Mouse (Mus musculus) neural tube, postnatal 0 days (tissue): ENCODE results near the gene Ikzf1. TPM values are rescaled to one million over a fixed set of nuclear protein-coding genes. Genes with fewer than 3 reads are reported as not detected.

Experiments used
- polyA plus RNA-seq: library from polyadenylated mRNA; unstranded; fragments of >200 nt; fragmentation: Nextera tagmentation; extraction: Ambion mirVana; gene quantifications from 2 replicates; pipeline ENCODE4 v1.2.1, GENCODE M21; 2015

Ikzf1 gene
- polyA plus RNA-seq, result 0.52 and 0.83 TPM in 2 replicates

GRCm38 (mm10) chr11:11684930-11685852 lies at the start of gene Ikzf1:
TSS of gene Ikzf1 (plus strand) at chr11:11685003.

DNA sequence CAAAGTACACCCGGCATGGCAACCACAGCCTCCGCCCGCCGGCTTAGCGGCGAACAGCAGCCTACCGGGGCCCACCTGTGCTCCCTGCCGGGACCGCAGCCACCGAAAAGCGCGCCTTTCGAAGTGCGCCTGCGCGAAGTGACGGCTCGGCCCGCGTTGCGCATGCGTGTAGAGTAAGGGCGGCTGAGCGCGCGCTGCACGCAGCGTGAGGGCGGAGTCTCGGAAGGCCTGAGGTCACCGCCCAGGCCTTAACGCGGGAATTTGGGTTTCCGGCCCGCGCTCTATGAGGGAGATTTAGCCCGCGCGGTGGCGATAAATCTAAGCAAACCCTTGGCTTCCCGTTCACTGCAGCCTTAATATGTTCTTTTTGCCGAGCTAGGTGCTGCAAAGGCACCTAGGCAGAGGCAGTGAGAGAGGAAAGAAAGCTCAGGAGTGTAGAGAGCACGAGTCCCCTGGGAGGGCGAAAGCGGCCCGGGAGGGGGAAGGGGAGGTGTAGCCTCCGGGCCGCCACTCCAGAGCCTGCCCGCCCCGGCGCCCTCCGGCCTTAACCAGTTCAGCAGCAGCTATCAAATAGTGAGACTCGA lies 124.1 kb downstream of the Ikzf1 start, which contains the start of gene Fignl1:
TSS of gene Fignl1 (minus strand) at position 143 of the 584 bp plus-strand sequence.

Other genes starting within 250 kb of the Ikzf1 start
- gene Spata48, start 222.9 kb upstream of the Ikzf1 start, polyA plus RNA-seq, result 0.22 and 1.1 TPM in 2 replicates
- gene Zpbp, start 222.6 kb upstream of the Ikzf1 start, polyA plus RNA-seq, result 2.4 and 2.7 TPM in 2 replicates
- not detected in 2 replicates for gene 4930512M02Rik, start 57.2 kb upstream of the Ikzf1 start, polyA plus RNA-seq
- gene Fignl1, start 124.0 kb downstream of the Ikzf1 start, polyA plus RNA-seq, result 5.1 and 5.7 TPM in 2 replicates
- 4.7 and 6.6 TPM in 2 replicates for gene Ddc, start 213.1 kb downstream of the Ikzf1 start, polyA plus RNA-seq